Mouse (Mus musculus) spleen, adult 18-20 months (tissue): ENCODE data around the gene Exosc2.
A peak's percentile ranks its signal among the peaks of the same experiment; 100 is the strongest.

Experiments
- DNase-seq, 2 experiments: peaks; one replicate each; pipeline ENCODE4 v3.0.0; 2022; ENCODE audit warnings: mixed read lengths in 2 of 2

The Exosc2 gene

GRCm38 (mm10) chr2:31670551-31671035, at the start of gene Exosc2:
Gene Exosc2, plus strand, starts transcription at chr2:31670715.
- DNase-seq, result peak; percentile 78 to 80

- DNase-seq, result no peak
Measured at GRCm38 (mm10) chr2:31633531-31633930, 37.0 kb upstream of the Exosc2 start.

- DNase-seq, result no peak
Measured at GRCm38 (mm10) chr2:31635281-31636137, 35.0 kb upstream of the Exosc2 start.

- no peak for DNase-seq
Measured at GRCm38 (mm10) chr2:31636138-31636741, 34.3 kb upstream of the Exosc2 start.

GRCm38 (mm10) chr2:31636742-31637141, 33.8 kb upstream of the Exosc2 start:
- DNase-seq, result no peak

GRCm38 (mm10) chr2:31637311-31637710, 33.2 kb upstream of the Exosc2 start:
- no peak for DNase-seq

GRCm38 (mm10) chr2:31637807-31638206, 32.7 kb upstream of the Exosc2 start:
- DNase-seq, result peak in 1 of 2 experiments; percentile 42

GRCm38 (mm10) chr2:31638581-31639465, 31.7 kb upstream of the Exosc2 start:
- DNase-seq, result no peak

- no peak for DNase-seq
Measured at GRCm38 (mm10) chr2:31639466-31639760, 31.1 kb upstream of the Exosc2 start.

GRCm38 (mm10) chr2:31639901-31640608, 30.5 kb upstream of the Exosc2 start, which contains the start of gene Prdm12:
Gene Prdm12, plus strand, starts transcription at chr2:31640037.
- DNase-seq, result no peak

- no peak for DNase-seq
Measured at GRCm38 (mm10) chr2:31640609-31641507, 29.7 kb upstream of the Exosc2 start.

- DNase-seq, result no peak
Measured at GRCm38 (mm10) chr2:31641508-31641830, 29.0 kb upstream of the Exosc2 start.

GRCm38 (mm10) chr2:31641929-31642328, 28.6 kb upstream of the Exosc2 start:
- DNase-seq, result no peak

- DNase-seq, result no peak
Measured at GRCm38 (mm10) chr2:31653971-31654853, 16.3 kb upstream of the Exosc2 start.

- peak in 1 of 2 experiments; percentile 50 for DNase-seq
Measured at GRCm38 (mm10) chr2:31654854-31655559, 15.5 kb upstream of the Exosc2 start.

- DNase-seq, result no peak
Measured at GRCm38 (mm10) chr2:31656374-31656773, 14.1 kb upstream of the Exosc2 start.

- no peak for DNase-seq
Measured at GRCm38 (mm10) chr2:31662939-31663803, 7.3 kb upstream of the Exosc2 start.

GRCm38 (mm10) chr2:31663804-31664180, 6.7 kb upstream of the Exosc2 start:
- DNase-seq, result no peak

- no peak for DNase-seq
Measured at GRCm38 (mm10) chr2:31667332-31667731, 3.2 kb upstream of the Exosc2 start.
